Mouse (Mus musculus) embryonic fibroblast, embryonic 13.5 days (primary cell): Measurements from ENCODE around the gene Etfbkmt. TPM values are rescaled to one million over a fixed set of nuclear protein-coding genes. Genes with fewer than 3 reads are reported as not detected.
A peak's percentile ranks its signal among the peaks of the same experiment; 100 is the strongest.

Source experiments
- H3K27ac ChIP-seq: 2 replicates; pipeline ENCODE4 v1.5.1; 2012; ENCODE audit warnings: low read length, control low read depth, inconsistent platforms; ENCODE audit not compliant: insufficient read depth
- H3K4me1 ChIP-seq: 2 replicates; pipeline ENCODE4 v1.6.1; 2011; ENCODE audit warnings: low read length; ENCODE audit not compliant: control insufficient read depth, insufficient read depth
- H3K4me3 ChIP-seq: 2 replicates; pipeline ENCODE4 v1.5.1; 2011; ENCODE audit warnings: mild to moderate bottlenecking, control low read depth, low read length; ENCODE audit not compliant: insufficient read depth
- CTCF ChIP-seq: IDR thresholded peaks from 2 replicates; pipeline ENCODE4 v1.5.1; 2011; ENCODE audit warnings: mild to moderate bottlenecking, control low read depth, low read length, moderate library complexity, borderline replicate concordance; ENCODE audit not compliant: insufficient read depth
- POLR2A ChIP-seq: IDR thresholded peaks from 2 replicates; pipeline ENCODE4 v1.6.1; 2011; ENCODE audit warnings: low read depth, mild to moderate bottlenecking, control low read depth, low read length, moderate library complexity
- polyA plus RNA-seq: library from polyadenylated mRNA; stranded (reverse); fragments of >200 nt; gene quantifications from 2 replicates; pipeline ENCODE4 v1.2.4, GENCODE M21; 2011; ENCODE audit warnings: low read depth; ENCODE audit not compliant: missing spikeins, insufficient read length

The Etfbkmt gene
- 5.2 and 6.0 TPM in 2 replicates for polyA plus RNA-seq

- Histone ChIP-seq H3K4me3 (no peak within 1 kb of the TSS), H3K27ac (no peak within 1 kb of the TSS), H3K4me1 (0 out of 2 replicates have a peak, but pooled peaks cover under 1% of the 10 kb centered on the region)
- no peak for TF ChIP-seq POLR2A
- TF ChIP-seq CTCF: no peak
These were observed at the start of gene Etfbkmt for GRCm38 (mm10) chr6:149139471-149139870. Gene Etfbkmt, plus strand, starts transcription at chr6:149139849.

- TF ChIP-seq POLR2A: no peak
- TF ChIP-seq CTCF: no peak
- Histone ChIP-seq H3K4me1 (no peaks in the 10 kb centered on the region), H3K4me3 (no peak overlapping the region), H3K27ac (no peak overlapping the region)
These were observed 47.2 kb upstream of the Etfbkmt start for GRCm38 (mm10) chr6:149092406-149092805.

GRCm38 (mm10) chr6:149093465-149093864 is 46.2 kb upstream of the Etfbkmt start:
- Histone ChIP-seq H3K4me1 (no peaks in the 10 kb centered on the region), H3K27ac (no peak overlapping the region), H3K4me3 (no peak overlapping the region)
- TF ChIP-seq CTCF: no peak
- no peak for TF ChIP-seq POLR2A

- Histone ChIP-seq H3K27ac (no peak overlapping the region), H3K4me1 (no peaks in the 10 kb centered on the region), H3K4me3 (no peak overlapping the region)
- TF ChIP-seq CTCF: no peak
- no peak for TF ChIP-seq POLR2A
These were observed 45.1 kb upstream of the Etfbkmt start for GRCm38 (mm10) chr6:149094555-149094954.

GRCm38 (mm10) chr6:149095389-149095788 is 44.3 kb upstream of the Etfbkmt start:
- Histone ChIP-seq H3K4me3 (no peak overlapping the region), H3K4me1 (no peaks in the 10 kb centered on the region), H3K27ac (no peak overlapping the region)
- no peak for TF ChIP-seq CTCF
- no peak for TF ChIP-seq POLR2A

GRCm38 (mm10) chr6:149096233-149096632 is 43.4 kb upstream of the Etfbkmt start:
- TF ChIP-seq POLR2A (no peak), CTCF (no peak)
- H3K4me3 ChIP-seq: no peak overlapping the region
- no peak overlapping the region for H3K27ac ChIP-seq
- H3K4me1 ChIP-seq: no peaks in the 10 kb centered on the region

- H3K4me1 ChIP-seq: no peaks in the 10 kb centered on the region
- no peak for TF ChIP-seq POLR2A
- H3K4me3 ChIP-seq: no peak overlapping the region
- H3K27ac ChIP-seq: no peak overlapping the region
These were observed 42.4 kb upstream of the Etfbkmt start for GRCm38 (mm10) chr6:149097276-149097675.

GRCm38 (mm10) chr6:149098993-149099392 is 40.7 kb upstream of the Etfbkmt start:
- no peaks in the 10 kb centered on the region for H3K4me1 ChIP-seq
- no peak for TF ChIP-seq POLR2A
- no peak for TF ChIP-seq CTCF
- no peak overlapping the region for H3K4me3 ChIP-seq
- H3K27ac ChIP-seq: no peak overlapping the region

GRCm38 (mm10) chr6:149100174-149101075 is 39.2 kb upstream of the Etfbkmt start:
- Histone ChIP-seq H3K4me3 (peak overlapping the region; percentile 77), H3K4me1 (no peaks in the 10 kb centered on the region), H3K27ac (peak overlapping the region; percentile 3; the same call in 1 of the 2 replicates)
- no peak for TF ChIP-seq CTCF
- no peak for TF ChIP-seq POLR2A
